Mouse (Mus musculus): ENCODE measurements around the gene Rai14. TPM values are rescaled to one million over a fixed set of nuclear protein-coding genes. Genes with fewer than 3 reads are reported as not detected.

Rai14 gene
- polyA plus RNA-seq, 1 experiment = 18.9 TPM

- no peak for DNase-seq (ENCODE audit: low read depth)
- no peak for TF ChIP-seq CTCF (IDR thresholded peaks at IDR 0.05; ENCODE audit: borderline replicate concordance, extremely low read depth, insufficient read depth, insufficient read length)
- no peak for TF ChIP-seq POLR2A (IDR thresholded peaks at IDR 0.05; ENCODE audit: borderline replicate concordance, extremely low read depth, insufficient read depth, insufficient read length, poor library complexity, severe bottlenecking)
These were observed 115.9 kb downstream of the Rai14 start for GRCm38 (mm10) chr15:10598259-10599225.

- no peak for DNase-seq (ENCODE audit: low read depth)
- TF ChIP-seq POLR2A (IDR thresholded peaks at IDR 0.05; ENCODE audit: borderline replicate concordance, extremely low read depth, insufficient read depth, insufficient read length, poor library complexity, severe bottlenecking) (no peak), CTCF (IDR thresholded peaks at IDR 0.05; ENCODE audit: borderline replicate concordance, extremely low read depth, insufficient read depth, insufficient read length) (no peak)
These were observed 117.6 kb downstream of the Rai14 start for GRCm38 (mm10) chr15:10596871-10597270.

GRCm38 (mm10) chr15:10595408-10595807, 119.0 kb downstream of the Rai14 start:
- peak; percentile 53 for DNase-seq (ENCODE audit: low read depth)
- TF ChIP-seq POLR2A (IDR thresholded peaks at IDR 0.05; ENCODE audit: borderline replicate concordance, extremely low read depth, insufficient read depth, insufficient read length, poor library complexity, severe bottlenecking) (no peak), CTCF (IDR thresholded peaks at IDR 0.05; ENCODE audit: borderline replicate concordance, extremely low read depth, insufficient read depth, insufficient read length) (no peak)

DNA sequence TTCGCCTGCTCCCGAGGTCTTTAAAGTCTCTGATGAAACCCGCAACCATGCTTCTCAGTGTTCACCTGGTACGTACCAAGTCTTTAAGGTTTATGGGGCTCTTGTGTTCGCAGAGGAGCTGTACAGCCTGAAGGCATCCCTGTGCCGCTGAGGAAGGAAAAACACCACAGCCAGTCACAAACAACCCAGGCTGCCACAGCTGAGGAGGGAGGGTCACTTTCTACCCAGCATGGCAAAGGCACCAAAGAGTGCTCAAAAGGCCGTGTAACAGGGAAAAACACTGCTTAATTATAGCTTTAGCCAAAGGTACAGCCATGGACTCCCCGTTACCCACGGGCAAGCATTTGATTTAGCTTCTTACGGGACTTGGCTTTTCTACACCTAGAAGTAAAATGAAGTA, 119.5 kb downstream of the Rai14 start:
- TF ChIP-seq CTCF (IDR thresholded peaks at IDR 0.05; ENCODE audit: borderline replicate concordance, extremely low read depth, insufficient read depth, insufficient read length) (no peak), POLR2A (IDR thresholded peaks at IDR 0.05; ENCODE audit: borderline replicate concordance, extremely low read depth, insufficient read depth, insufficient read length, poor library complexity, severe bottlenecking) (no peak)
- DNase-seq (ENCODE audit: low read depth) = peak; percentile 25

DNA sequence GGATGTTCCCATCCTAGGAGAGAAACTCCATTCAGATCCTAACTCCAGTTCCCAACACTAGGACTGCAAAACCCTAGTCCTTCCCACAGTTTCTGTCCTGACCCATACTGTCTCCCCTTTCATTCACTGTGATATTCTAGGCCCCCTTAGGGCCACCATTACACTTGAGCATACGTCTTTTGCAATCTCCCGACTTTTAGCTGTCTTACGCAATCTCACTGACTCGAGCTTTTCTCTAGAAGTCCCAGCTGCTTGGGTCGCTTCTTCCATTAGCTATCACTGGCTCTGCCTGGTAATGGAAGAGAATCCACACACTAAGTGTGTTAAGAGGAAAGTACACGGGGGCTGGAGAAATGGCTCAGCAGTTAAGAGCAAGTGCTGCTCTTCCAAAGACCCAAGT, 121.3 kb downstream of the Rai14 start:
- no peak for DNase-seq (ENCODE audit: low read depth)
- no peak for TF ChIP-seq POLR2A (IDR thresholded peaks at IDR 0.05; ENCODE audit: borderline replicate concordance, extremely low read depth, insufficient read depth, insufficient read length, poor library complexity, severe bottlenecking)
- TF ChIP-seq CTCF (IDR thresholded peaks at IDR 0.05; ENCODE audit: borderline replicate concordance, extremely low read depth, insufficient read depth, insufficient read length) = no peak

DNA sequence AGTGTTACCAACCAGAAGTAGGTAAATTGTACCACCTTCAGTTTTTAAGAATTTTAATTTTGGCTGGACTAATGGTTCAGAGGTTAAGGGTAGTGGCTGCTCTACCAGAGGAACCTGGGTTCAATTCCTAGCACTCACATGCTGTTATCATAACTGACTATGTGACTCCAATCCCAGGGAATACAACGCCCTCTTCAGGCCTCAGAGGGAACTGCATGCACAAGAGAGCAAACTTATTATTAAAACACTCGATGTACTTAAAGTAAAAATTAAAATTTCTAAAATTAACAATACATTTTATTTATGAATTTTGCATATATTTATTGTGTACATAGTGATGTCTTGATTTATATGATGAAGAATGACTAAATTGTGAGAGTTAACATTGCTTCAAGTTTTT, 127.9 kb downstream of the Rai14 start:
- TF ChIP-seq POLR2A (IDR thresholded peaks at IDR 0.05; ENCODE audit: borderline replicate concordance, extremely low read depth, insufficient read depth, insufficient read length, poor library complexity, severe bottlenecking) (no peak), CTCF (IDR thresholded peaks at IDR 0.05; ENCODE audit: borderline replicate concordance, extremely low read depth, insufficient read depth, insufficient read length) (peak; percentile 36; the same call in 1 of the 2 replicates)
- DNase-seq (ENCODE audit: low read depth) = no peak

DNA sequence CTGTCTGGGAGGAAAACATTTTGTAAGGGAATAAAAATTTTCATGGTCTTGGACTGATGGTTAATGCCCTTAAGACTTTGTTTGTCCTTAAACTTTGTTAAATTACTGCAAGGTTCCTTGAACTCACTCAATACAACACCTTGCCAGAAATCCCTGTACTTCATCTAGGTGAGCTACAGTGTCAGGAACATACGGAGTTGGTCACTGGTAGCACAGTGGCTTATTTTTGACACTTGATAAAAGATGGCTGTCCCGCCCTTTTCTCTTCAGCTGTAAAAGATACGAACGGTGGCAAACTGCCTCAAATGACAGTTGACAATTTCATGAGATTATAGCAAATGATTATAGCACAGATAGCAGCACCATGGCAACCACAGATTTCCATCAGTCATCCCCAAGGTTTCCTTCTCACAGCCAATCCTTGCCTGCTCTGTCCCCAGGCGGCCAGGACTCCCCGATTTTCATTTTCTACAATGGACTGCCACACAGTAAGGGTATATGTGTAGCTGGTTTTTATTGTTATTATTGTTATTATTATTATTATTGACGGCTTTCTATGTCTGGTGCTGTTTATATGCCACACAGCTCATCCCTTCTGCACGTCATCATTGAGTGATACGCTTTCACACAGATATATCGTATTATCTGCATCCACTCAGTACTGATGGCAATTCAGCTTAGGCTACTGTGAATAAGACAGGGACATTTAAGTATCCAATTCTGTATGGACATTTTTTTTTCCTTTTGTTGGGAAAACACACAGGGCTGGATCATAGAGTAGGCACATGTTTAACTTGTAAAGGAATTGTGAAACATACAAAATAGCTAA, 129.9 kb downstream of the Rai14 start:
- TF ChIP-seq CTCF (IDR thresholded peaks at IDR 0.05; ENCODE audit: borderline replicate concordance, extremely low read depth, insufficient read depth, insufficient read length) (no peak), POLR2A (IDR thresholded peaks at IDR 0.05; ENCODE audit: borderline replicate concordance, extremely low read depth, insufficient read depth, insufficient read length, poor library complexity, severe bottlenecking) (no peak)

DNA sequence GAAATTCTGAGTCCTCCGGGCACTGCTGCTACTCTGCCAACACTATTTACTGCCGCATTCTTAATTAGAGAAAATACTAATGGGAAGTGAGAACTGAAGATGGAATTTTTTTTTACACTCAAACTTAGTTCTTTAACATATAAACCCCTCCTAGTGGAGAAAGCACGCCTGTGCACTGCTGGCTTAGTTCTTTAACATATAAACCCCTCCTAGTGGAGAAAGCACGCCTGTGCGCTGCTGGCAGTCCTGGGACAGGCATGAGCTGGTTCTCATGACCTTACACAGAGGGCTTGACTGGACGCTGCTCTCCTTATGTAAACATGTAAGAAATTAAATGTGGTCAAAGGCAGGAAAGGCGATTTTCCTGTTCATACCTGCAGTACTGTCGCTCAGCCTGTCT, 131.0 kb downstream of the Rai14 start:
- peak; percentile 59; the same call in 1 of the 2 replicates for TF ChIP-seq CTCF (IDR thresholded peaks at IDR 0.05; ENCODE audit: borderline replicate concordance, extremely low read depth, insufficient read depth, insufficient read length)
- TF ChIP-seq POLR2A (IDR thresholded peaks at IDR 0.05; ENCODE audit: borderline replicate concordance, extremely low read depth, insufficient read depth, insufficient read length, poor library complexity, severe bottlenecking) = no peak
- peak; percentile 72 for DNase-seq (ENCODE audit: low read depth)

More for the DNA sequence above, 129.9 kb downstream of the Rai14 start:
- peak; percentile 63 for DNase-seq (ENCODE audit: low read depth)

DNA sequence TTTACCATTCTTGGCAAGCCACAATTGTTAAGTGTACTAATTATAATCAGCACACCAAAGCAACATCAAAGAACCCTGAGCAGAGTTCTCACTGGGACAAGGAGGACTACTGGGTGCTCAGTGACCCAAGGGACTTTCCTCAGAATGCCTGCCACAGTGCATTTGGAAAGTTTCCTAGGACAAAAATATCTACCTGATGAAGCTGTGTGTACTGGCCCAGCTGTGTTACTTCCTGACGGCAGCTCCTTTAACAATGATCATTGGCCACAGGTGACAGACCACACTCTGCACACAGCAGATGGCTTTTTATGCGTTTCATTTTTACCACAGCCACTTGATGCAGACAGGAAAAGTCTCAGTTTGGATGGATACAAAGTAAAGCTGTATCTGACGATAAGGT, 135.3 kb downstream of the Rai14 start:
- DNase-seq (ENCODE audit: low read depth) = no peak
- no peak for TF ChIP-seq POLR2A (IDR thresholded peaks at IDR 0.05; ENCODE audit: borderline replicate concordance, extremely low read depth, insufficient read depth, insufficient read length, poor library complexity, severe bottlenecking)
- TF ChIP-seq CTCF (IDR thresholded peaks at IDR 0.05; ENCODE audit: borderline replicate concordance, extremely low read depth, insufficient read depth, insufficient read length) = no peak

- DNase-seq (ENCODE audit: low read depth) = no peak
- no peak for TF ChIP-seq POLR2A (IDR thresholded peaks at IDR 0.05; ENCODE audit: borderline replicate concordance, extremely low read depth, insufficient read depth, insufficient read length, poor library complexity, severe bottlenecking)
These were observed 147.9 kb downstream of the Rai14 start for GRCm38 (mm10) chr15:10566486-10566885.

- no peak for DNase-seq (ENCODE audit: low read depth)
- TF ChIP-seq CTCF (IDR thresholded peaks at IDR 0.05; ENCODE audit: borderline replicate concordance, extremely low read depth, insufficient read depth, insufficient read length) (no peak), POLR2A (IDR thresholded peaks at IDR 0.05; ENCODE audit: borderline replicate concordance, extremely low read depth, insufficient read depth, insufficient read length, poor library complexity, severe bottlenecking) (no peak)
These were observed 150.2 kb downstream of the Rai14 start for GRCm38 (mm10) chr15:10564201-10564600.
